Mouse (Mus musculus): ENCODE results near the gene Med6.
A peak's percentile ranks its signal among the peaks of the same experiment; 100 is the strongest.
"Not testable (repeated sequence)": the region's sequence is repeated elsewhere in the genome, so short reads cannot be mapped to it uniquely, and the experiment has no call there.

Gene Med6

DNA sequence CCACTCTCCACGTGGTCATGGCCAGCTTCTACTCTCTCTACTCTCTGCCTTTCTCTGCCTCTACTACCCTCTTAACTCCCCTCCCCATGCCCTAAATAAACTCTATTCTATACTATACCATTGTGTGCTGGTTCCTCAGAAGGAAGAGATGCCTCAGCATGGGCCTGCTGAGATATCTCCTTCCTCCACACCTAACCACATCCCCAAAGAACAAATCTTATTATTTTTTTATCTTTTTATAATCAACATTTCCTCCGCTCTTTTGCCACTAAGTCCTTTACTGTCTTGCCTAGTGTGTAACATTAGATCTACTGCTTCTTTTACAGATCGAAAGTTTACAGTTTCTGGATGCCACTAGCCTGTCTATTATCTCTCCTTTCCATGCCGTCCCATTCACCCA lies 47.6 kb downstream of the Med6 start:
- DNase-seq, result no peak

DNA sequence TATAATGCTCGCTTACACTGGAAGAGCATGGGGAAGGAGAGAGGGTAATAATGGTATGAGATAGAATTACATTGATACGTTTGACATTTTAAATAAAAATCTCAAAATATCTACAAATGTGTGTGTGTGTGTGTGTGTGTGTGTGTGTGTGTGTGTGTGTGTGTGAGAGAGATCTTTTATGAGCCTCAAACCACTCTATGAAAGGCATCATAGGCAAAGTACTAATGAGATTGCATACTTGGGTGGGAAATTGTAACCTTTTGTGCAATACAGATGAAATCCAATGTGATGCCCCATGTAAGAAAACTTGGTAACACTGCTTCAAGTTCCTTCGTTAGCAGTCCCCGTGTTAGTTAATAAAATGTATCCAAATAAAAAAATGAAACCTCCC lies 61.8 kb downstream of the Med6 start:
- DNase-seq, result no peak

DNA sequence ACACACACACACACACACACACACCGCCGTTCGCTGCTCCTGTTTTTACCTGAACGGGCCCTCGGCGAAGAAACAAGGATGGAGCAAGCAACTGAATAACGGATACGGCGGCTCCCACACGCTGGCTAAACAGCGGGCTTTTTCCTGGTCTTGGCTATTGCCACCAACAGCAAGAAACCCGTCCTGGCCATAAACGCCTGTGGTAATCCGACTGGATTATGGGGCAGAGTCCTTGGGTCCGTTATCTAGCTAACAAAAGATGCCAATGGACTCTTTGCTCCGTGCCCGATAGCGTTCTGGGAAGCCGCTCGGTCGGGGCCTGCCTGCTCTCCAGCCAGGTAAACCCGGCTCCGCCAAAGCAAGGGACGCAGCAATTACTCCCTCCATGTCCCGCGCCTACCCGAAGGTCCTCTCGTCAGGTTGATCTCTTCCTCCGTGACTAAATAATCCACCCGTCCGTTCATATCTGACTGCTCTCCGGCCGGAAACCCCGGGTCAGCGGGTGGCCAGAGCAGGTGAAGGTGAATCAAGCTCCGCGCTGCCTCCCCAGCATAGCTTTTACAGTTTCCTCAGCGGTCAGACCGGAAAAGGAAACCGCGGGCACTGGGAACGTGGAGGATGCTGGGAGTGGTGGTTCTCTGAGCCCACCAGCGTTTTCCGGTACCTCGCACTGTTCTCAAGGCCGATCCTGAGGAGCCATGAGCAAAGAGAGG lies 62.3 kb downstream of the Med6 start, which contains the start of the genes Gm20498 and Synj2bp:
Gene Gm20498, minus strand, starts transcription at position 590 of the 713 bp plus-strand sequence.
Gene Synj2bp, minus strand, starts transcription at position 596 of the 713 bp plus-strand sequence.
- DNase-seq, result peak; percentile 60 to 76

DNA sequence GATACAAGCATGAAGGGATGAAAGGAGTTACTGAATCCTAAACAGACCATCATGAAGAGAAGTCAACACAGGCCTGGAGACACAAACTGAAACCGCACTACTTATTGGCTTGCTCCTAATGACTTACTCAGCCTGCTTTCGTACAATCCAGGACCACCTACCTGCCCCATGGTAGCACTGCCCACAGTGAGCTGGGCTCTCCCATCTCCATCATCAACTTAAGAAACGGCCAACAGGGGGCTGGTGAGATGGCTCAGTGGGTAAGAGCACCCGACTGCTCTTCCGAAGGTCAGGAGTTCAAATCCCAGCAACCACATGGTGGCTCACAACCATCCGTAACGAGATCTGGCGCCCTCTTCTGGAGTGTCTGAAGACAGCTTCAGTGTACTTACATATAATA lies 64.2 kb downstream of the Med6 start:
- not testable (repeated sequence) for DNase-seq
